Mouse (Mus musculus): ENCODE measurements around the gene 2410131K14Rik.

- TF ChIP-seq CTCF (IDR thresholded peaks at IDR 0.05; ENCODE audit: borderline replicate concordance, insufficient read depth, low read length), result no peak
- no peak for TF ChIP-seq POLR2A (IDR thresholded peaks at IDR 0.05; ENCODE audit: low read depth, low read length)
Observed at GRCm38 (mm10) chr5:118302466-118303155, 57.6 kb downstream of the 2410131K14Rik start.
